Mouse (Mus musculus) forebrain, embryonic 11.5 days (tissue): ENCODE data around the gene Zfp513. TPM values are rescaled to one million over a fixed set of nuclear protein-coding genes. Genes with fewer than 3 reads are reported as not detected.

Experiments
- ATAC-seq: fragments of 200-750 bp; cut with Nextera tagmentation; replicated peaks from 2 replicates; pipeline ENCODE4 v1.8.0; 2017; ENCODE audit warnings: moderate TSS enrichment; ENCODE audit not compliant: low FRiP score
- DNase-seq: peaks from one replicate; pipeline ENCODE4 v3.0.0-alpha.2; 2017; ENCODE audit warnings: low spot score
- H3K27ac ChIP-seq: fragments of 300-500 bp; sonication (generic); 2 replicates; pipeline ENCODE4 v1.5.1; 2014; ENCODE audit warnings: low read depth, low read length
- H3K27me3 ChIP-seq: fragments of 300-500 bp; sonication (generic); 2 replicates; pipeline ENCODE4 v1.6.1; 2014; ENCODE audit warnings: mild to moderate bottlenecking, low read length, mixed read lengths; ENCODE audit not compliant: control insufficient read depth, insufficient read depth
- H3K36me3 ChIP-seq: fragments of 300-500 bp; sonication (generic); 2 replicates; pipeline ENCODE4 v1.6.1; 2014; ENCODE audit warnings: mild to moderate bottlenecking, low read length, moderate library complexity, mixed read lengths; ENCODE audit not compliant: control insufficient read depth, insufficient read depth
- H3K4me1 ChIP-seq: fragments of 300-500 bp; sonication (generic); replicated peaks from 2 replicates; pipeline ENCODE4 v1.6.1; 2014; ENCODE audit warnings: low read length, mixed read lengths; ENCODE audit not compliant: control insufficient read depth, insufficient read depth
- H3K4me2 ChIP-seq: fragments of 300-500 bp; sonication (generic); 2 replicates; pipeline ENCODE4 v1.6.1; 2014; ENCODE audit warnings: low read depth, mild to moderate bottlenecking, low read length, moderate library complexity, mixed read lengths; ENCODE audit not compliant: severe bottlenecking
- H3K4me3 ChIP-seq: fragments of 300-500 bp; sonication (generic); 2 replicates; pipeline ENCODE4 v1.5.1; 2014; ENCODE audit warnings: low read depth, low read length
- H3K9ac ChIP-seq: fragments of 300-500 bp; sonication (generic); 2 replicates; pipeline ENCODE4 v1.6.1; 2014; ENCODE audit warnings: low read length
- H3K9me3 ChIP-seq: fragments of 300-500 bp; sonication (generic); 2 replicates; pipeline ENCODE4 v1.6.1; 2016; ENCODE audit warnings: low read length, mixed read lengths; ENCODE audit not compliant: control insufficient read depth
- WGBS: fragments of 180-500 bp; shearing (Covaris S2); extraction: QIAGEN DNeasy Blood & Tissue Kit; methylation state at CpG from one replicate; pipeline ENCODE4 v1.1.7; 2014; 5-methylcytosine and 5-hydroxymethylcytosine counted together
- polyA plus RNA-seq: library from polyadenylated mRNA; unstranded; fragments of >200 nt; fragmentation: Nextera tagmentation; extraction: Ambion mirVana; gene quantifications from 2 replicates; pipeline ENCODE4 v1.2.1, GENCODE M21; 2014

Zfp513 gene
- polyA plus RNA-seq, result 10.0 TPM in 2 replicates

- WGBS, result under 1% methylated on average over 53 of the region's 53 CpGs
- DNase-seq, result peak; percentile 97
These were observed at the start of gene Zfp513 for GRCm38 (mm10) chr5:31201742-31202590. Gene Zfp513 (minus strand): TSS chr5:31202303.

GRCm38 (mm10) chr5:31251541-31252101 is 49.5 kb upstream of the Zfp513 start, which contains the start of gene Krtcap3:
Gene Krtcap3 (plus strand): TSS chr5:31251691.
- peak; percentile 71 for DNase-seq
- peak within 1 kb of the TSS; percentile 49 for H3K4me2 ChIP-seq
- peak within 1 kb of the TSS; percentile 18 for H3K4me3 ChIP-seq
- 6% methylated on average over 43 of the region's 47 CpGs for WGBS
- peaks cover 2% of the 10 kb centered on the region; the same call in 1 of the 2 replicates for H3K27me3 ChIP-seq
- H3K9ac ChIP-seq, result peak within 1 kb of the TSS; percentile 27; the same call in 1 of the 2 replicates
- no peak within 1 kb of the TSS for H3K27ac ChIP-seq
- no peaks in the 10 kb centered on the region for H3K9me3 ChIP-seq
- ATAC-seq, result peak; percentile 46
- peaks cover 10% of the 10 kb centered on the region; the same call in 1 of the 2 replicates for H3K36me3 ChIP-seq
- peaks cover 7% of the 10 kb centered on the region; the same call in 1 of the 2 replicates for H3K4me1 ChIP-seq

More at GRCm38 (mm10) chr5:31201742-31202590, at the start of gene Zfp513:
- peaks cover 9% of the 10 kb centered on the region; the same call in 1 of the 2 replicates for H3K4me1 ChIP-seq
- peak within 1 kb of the TSS; percentile 76 for H3K4me3 ChIP-seq
- H3K9ac ChIP-seq, result peak within 1 kb of the TSS; percentile 83
- H3K4me2 ChIP-seq, result peak within 1 kb of the TSS; percentile 88
- peaks cover 33% of the 10 kb centered on the region; the same call in 1 of the 2 replicates for H3K36me3 ChIP-seq
- no peaks in the 10 kb centered on the region for H3K27me3 ChIP-seq
- peak; percentile 96 for ATAC-seq
- H3K27ac ChIP-seq, result peak within 1 kb of the TSS; percentile 78
- H3K9me3 ChIP-seq, result peaks cover 5% of the 10 kb centered on the region

GRCm38 (mm10) chr5:31250716-31251115 is 48.6 kb upstream of the Zfp513 start:
- Histone ChIP-seq H3K4me1 (peaks cover 7% of the 10 kb centered on the region; the same call in 1 of the 2 replicates), H3K9me3 (no peaks in the 10 kb centered on the region), H3K27ac (no peak overlapping the region), H3K36me3 (peaks cover 10% of the 10 kb centered on the region; the same call in 1 of the 2 replicates), H3K27me3 (peaks cover 2% of the 10 kb centered on the region; the same call in 1 of the 2 replicates), H3K4me2 (no peak overlapping the region), H3K9ac (no peak overlapping the region), H3K4me3 (no peak overlapping the region)
- no peak for ATAC-seq
- 61% methylated on average over 4 of the region's 4 CpGs for WGBS
- no peak for DNase-seq

- H3K9me3 ChIP-seq, result no peaks in the 10 kb centered on the region
- H3K36me3 ChIP-seq, result peaks cover 10% of the 10 kb centered on the region; the same call in 1 of the 2 replicates
- H3K9ac ChIP-seq, result peak overlapping the region; percentile 94; the same call in 1 of the 2 replicates
- H3K4me3 ChIP-seq, result peak overlapping the region; percentile 94
- no peaks in the 10 kb centered on the region for H3K27me3 ChIP-seq
- ATAC-seq (no peak), DNase-seq (no peak)
- H3K4me1 ChIP-seq, result peaks cover 7% of the 10 kb centered on the region; the same call in 1 of the 2 replicates
- H3K27ac ChIP-seq, result no peak overlapping the region
- 21% methylated on average over 10 of the region's 10 CpGs for whole genome bisulfite sequencing
- H3K4me2 ChIP-seq, result peak overlapping the region; percentile 84
These were observed 40.1 kb upstream of the Zfp513 start for GRCm38 (mm10) chr5:31242191-31242590.

GRCm38 (mm10) chr5:31241522-31242034 is 39.5 kb upstream of the Zfp513 start:
- under 1% methylated on average over 13 of the region's 13 CpGs for WGBS
- no peaks in the 10 kb centered on the region for H3K27me3 ChIP-seq

GRCm38 (mm10) chr5:31240637-31241521 is 38.8 kb upstream of the Zfp513 start, which contains the start of the genes Nrbp1 and Gm9970:
Gene Nrbp1 (plus strand): TSS chr5:31240864.
Gene Gm9970 (minus strand): TSS chr5:31241232.
- Histone ChIP-seq H3K27me3 (no peaks in the 10 kb centered on the region), H3K4me1 (peaks cover 7% of the 10 kb centered on the region; the same call in 1 of the 2 replicates), H3K9me3 (no peaks in the 10 kb centered on the region), H3K9ac (peak within 1 kb of the TSS; percentile 94), H3K36me3 (peaks cover 10% of the 10 kb centered on the region; the same call in 1 of the 2 replicates), H3K27ac (peak within 1 kb of the TSS; percentile 94), H3K4me2 (peak within 1 kb of the TSS; percentile 84), H3K4me3 (peak within 1 kb of the TSS; percentile 94)
- under 1% methylated on average over 71 of the region's 103 CpGs for WGBS
- DNase-seq (peak; percentile 97), ATAC-seq (peak; percentile 99)

More at GRCm38 (mm10) chr5:31241522-31242034, 39.5 kb upstream of the Zfp513 start:
- Histone ChIP-seq H3K4me1 (peaks cover 7% of the 10 kb centered on the region; the same call in 1 of the 2 replicates), H3K27ac (0 out of 2 replicates have a peak overlapping the region, but pooled peaks have one; percentile 10), H3K4me3 (peak overlapping the region; percentile 94), H3K9ac (peak overlapping the region; percentile 94), H3K4me2 (peak overlapping the region; percentile 84), H3K9me3 (no peaks in the 10 kb centered on the region), H3K36me3 (peaks cover 10% of the 10 kb centered on the region; the same call in 1 of the 2 replicates)
- DNase-seq (peak; percentile 60), ATAC-seq (no peak)

- H3K4me2 ChIP-seq, result no peak overlapping the region
- H3K27me3 ChIP-seq, result no peaks in the 10 kb centered on the region
- no peak overlapping the region for H3K9ac ChIP-seq
- WGBS, result 86% methylated on average over 1 of the region's 1 CpGs
- ATAC-seq (no peak), DNase-seq (no peak)
- no peaks in the 10 kb centered on the region for H3K9me3 ChIP-seq
- no peak overlapping the region for H3K27ac ChIP-seq
- no peaks in the 10 kb centered on the region for H3K4me1 ChIP-seq
- H3K36me3 ChIP-seq, result no peaks in the 10 kb centered on the region
- no peak overlapping the region for H3K4me3 ChIP-seq
These were observed 24.5 kb upstream of the Zfp513 start for GRCm38 (mm10) chr5:31226641-31227040.
